Mouse (Mus musculus): ENCODE results near the gene Elk4.

The Elk4 gene

DNA sequence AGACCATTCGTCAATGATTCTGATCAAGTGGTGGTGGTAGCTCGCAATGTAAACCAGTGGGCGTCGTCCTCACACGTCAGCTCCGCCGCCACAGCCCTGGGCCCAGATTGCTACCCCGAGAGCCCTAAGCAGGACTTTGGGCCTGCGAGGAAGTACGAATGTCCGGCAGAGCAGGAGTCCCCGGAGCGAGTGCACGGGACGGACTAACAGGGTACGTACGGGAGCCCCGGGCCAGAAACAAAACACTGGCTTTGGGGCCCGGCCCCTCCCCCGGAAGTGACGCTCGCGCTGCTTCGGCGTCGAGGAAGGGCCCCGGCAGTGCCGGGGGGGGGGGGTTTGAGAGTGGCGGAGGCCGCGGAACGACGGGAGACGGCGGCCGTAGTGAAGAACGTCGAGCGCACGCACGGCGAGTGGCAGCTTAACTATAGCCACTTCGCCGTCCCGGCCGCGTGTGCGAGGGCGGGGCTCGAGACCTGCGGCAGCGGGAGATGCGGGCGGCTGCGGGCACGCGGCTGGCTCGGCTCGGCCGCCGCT lies at the start of gene Elk4:
Elk4 (plus strand) TSS at position 326 of the 534 bp plus-strand sequence.
- no peak for DNase-seq (ENCODE audit: extremely low read depth, low read depth, low spot score)

DNA sequence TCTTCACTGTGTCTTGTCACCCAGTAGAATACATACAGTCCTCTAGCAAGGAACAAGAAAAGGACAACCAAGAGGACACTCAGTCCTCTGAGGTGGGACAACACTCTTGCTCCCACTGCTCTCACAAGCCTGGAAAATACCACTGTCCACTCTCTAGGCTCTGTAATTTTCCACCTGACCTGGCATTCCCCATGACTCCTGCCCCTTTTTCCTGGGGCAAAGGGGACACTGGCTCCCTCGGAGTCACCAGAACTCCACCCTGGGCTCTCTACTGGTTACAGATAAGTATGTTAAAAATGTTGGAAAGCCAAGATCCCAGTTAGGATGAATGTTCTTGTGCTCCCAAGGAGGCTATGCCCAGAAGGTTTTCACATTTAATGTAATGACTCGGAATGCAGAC lies 46.4 kb upstream of the Elk4 start:
- no peak for DNase-seq (ENCODE audit: extremely low read depth, low read depth, low spot score)

DNA sequence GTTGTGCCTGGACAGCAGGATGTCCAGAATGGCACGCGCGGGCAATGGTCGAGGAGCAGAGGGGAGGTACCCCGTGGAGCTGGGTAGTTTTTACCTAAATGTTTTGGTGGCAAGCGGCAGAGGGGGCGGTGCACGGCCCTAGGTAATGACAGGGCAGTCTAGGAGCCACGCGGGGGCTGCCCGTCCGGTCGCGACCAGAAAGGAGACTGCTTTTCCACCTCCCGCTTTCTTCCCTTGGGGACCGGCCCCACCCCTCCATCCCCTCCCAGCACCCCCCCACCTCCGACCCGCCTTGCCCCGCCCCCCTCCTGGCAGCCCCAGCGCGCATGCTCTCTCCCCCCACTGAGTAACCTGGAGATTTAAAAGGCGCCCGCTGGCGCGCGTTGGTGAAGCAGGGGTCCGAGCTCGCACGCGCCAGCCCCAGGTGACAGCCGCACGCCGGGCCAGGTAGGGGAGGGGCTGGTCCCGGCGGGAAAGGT lies 44.8 kb upstream of the Elk4 start, which contains the start of gene Slc45a3:
Slc45a3 (plus strand) TSS at position 362 of the 479 bp plus-strand sequence.
- no peak for DNase-seq (ENCODE audit: extremely low read depth, low read depth, low spot score)

DNA sequence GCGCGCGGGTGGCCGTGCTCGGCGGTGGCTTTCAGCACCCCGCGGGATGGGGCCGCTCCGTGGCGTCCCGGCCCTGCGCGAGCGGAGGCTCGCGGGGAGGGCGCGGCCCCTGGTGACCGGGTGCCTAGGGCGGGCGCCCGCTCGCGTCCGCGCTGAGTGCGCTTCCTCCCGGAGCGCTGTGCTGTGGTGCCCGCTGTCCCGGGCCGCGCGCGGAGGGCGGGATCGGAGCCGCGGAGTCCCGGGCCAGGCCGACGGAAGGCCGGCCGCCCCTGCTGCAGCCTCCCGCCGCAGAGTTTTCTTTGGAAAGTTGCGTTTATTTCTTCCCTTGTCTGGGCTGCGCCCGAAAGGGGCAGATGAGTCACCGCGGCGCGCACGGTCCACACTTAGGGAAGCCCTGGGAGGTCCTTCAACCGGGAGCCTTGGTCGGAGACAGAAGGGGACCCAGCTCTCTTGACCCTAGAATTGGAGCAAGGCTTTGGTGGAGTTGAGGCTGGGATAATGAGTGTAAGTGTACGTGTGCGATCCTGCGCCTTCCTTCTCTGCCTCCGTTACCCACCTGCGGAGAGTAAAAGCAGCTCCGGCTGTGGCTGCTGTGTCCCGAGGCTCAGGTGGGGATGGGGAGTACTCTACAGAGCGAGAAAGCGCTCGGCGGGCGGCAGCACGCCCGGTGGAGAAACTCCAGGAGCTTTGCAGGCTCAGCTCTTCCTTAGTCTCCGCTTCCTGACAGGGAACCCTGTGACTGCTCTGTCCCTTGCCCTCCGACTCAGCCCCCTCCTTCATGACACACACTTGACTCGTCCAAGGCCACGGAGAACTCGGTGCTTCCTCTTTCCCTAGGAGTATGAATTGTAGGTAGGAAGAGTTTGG lies 44.1 kb upstream of the Elk4 start:
- DNase-seq (ENCODE audit: extremely low read depth, low read depth, low spot score), result no peak

DNA sequence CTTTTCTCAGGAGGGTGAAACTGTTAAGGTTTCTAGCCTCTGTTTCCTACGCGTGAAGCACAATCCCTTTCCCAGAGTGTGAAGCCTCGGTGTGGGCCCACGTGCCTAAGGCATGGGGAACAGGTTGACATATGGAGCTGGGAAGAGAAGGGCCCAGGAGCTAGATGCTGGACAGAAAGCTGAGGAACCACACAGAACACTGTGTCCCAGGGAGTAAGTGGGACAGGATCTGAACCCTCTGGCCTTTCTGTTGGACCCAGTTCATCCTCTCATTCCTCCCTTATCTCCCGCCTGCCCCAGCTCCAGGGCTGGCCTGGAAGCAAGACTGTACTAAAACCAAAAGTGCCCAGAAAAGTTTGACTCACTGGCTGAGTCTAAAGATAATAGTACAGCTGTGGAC lies 43.3 kb upstream of the Elk4 start:
- DNase-seq (ENCODE audit: extremely low read depth, low read depth, low spot score), result no peak

DNA sequence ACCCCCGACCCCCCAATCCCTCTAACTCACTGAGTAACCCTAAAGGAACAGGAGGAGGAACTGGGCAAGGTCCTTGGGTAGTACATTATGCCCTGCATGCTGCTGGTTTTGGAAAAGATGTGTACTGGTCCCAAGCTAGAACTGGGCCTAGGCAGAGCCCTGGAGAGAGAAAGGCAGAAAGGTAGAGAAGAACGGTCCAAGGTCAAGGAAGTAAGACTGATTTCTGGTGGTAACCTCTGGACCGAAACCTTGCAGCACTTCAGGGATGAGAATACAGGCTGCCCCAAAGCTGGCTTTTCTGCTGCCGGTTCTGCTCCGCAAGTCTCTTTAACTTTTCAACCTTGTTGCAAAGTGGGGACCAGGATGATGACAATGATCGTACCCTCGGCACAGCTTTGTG lies 42.8 kb upstream of the Elk4 start:
- no peak for DNase-seq (ENCODE audit: extremely low read depth, low read depth, low spot score)

DNA sequence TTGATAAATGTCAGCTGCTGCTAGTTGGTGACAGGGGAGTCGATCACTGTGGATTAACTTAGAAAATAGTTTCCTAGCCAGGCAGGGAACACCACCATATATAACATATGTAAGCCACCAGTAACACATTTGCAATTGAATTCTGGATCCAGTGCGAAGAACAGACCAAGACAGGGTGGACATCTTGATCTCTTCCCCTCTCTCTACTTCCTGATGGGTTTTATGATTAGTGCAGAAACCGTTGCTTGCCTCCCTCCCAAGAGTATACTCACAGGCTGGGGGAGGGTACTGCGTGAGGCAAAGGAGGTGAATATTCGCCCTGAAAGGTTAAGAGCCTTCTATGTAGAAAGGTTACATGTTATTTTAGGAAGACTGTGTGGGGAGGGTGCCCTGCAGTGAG lies 41.6 kb upstream of the Elk4 start:
- DNase-seq (ENCODE audit: extremely low read depth, low read depth, low spot score), result no peak

DNA sequence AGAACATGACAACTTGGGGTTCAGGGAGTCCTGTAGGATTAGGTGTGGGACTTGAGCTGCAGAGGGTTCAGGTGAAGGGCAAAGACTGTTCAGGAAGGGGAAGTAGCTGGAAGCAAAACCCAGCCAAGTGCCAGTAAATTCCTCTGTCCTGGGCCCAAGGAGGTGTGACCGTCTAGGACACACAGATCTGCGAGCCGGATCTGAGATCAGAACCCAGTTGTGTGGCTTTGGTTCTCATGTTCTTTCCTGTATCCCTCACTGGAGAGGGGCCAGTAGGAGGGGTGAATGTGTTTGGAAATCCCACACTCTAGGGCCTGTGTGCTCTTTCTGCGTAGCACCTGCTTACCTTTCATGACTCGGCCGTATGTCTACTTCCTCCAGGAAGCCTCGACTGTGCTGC lies 40.1 kb upstream of the Elk4 start:
- peak; percentile 23 for DNase-seq (ENCODE audit: extremely low read depth, low read depth, low spot score)

DNA sequence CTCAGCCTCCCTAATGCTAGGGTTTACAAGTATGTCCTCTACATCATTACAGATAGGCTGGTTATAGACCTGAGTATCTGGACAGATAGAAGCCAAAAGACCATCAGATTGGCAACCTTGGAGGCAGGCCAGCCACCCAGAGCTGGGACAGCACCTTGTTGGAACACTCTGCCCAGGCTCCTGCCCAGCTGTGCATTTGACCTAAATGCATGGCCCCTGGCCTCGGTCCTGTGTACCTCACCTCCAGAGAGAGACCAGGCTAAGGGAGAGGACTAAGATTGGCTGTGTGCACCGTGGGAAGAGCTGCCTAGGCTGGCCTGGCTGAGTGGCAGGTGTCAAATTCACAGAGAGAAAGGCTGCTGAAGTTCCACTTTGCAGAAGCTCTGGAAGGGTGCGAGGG lies 38.9 kb upstream of the Elk4 start:
- DNase-seq (ENCODE audit: extremely low read depth, low read depth, low spot score), result no peak

DNA sequence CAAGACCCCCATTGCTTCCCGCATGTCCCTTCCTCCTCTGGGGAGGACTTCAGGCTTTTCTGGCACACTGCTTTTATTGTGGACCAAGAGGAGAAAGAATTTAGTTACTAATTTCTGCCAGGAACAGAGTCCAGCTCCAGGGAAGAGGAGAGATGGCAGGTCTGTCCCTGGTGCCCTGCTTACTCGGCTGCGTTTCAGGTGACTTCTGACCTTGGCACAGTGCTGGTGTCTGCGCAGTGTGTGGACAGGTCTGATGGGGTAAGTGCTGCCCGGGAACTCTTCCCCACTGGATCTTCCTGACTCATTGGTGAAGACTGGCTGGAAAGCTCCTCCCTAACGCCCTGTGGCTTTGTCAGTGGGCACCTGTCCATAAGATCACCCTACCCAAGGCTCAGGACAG lies 38.4 kb upstream of the Elk4 start:
- DNase-seq (ENCODE audit: extremely low read depth, low read depth, low spot score), result peak; percentile 39

DNA sequence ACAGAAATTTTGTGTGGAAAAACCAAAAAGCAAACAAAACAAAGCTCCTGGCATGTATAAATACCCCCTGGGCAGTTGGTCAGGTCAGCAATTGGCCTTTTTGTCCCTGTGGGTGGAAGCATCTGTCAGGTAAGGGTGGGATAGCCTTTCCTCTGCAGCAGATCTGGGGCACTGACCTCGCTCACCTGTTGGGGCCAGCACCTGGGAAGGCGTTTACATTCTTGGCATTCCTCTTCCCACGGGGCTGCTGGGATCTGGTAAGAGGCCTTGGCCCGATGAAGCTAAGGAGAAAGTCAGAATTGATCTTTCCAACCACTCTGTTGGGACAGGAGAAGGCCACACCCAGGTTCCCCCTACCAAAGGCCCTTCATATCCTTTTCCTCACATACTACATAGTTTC lies 37.6 kb upstream of the Elk4 start:
- DNase-seq (ENCODE audit: extremely low read depth, low read depth, low spot score), result no peak

DNA sequence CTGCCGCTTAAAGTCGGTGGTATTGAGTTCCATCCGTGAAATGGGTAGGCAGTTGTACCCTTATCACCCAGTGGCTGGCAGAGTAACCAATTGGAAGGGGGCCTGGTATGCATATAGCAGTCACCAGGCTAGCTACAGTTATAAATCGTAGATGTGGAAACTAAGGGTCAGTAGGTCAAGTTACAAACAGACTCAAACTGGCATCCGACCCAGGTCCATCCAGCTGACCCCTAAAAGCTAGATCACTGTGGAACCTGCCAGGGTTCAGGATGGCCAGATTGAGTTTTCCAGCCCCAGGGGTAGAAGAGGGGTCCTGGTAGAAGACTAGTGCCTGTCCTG lies 37.1 kb upstream of the Elk4 start:
- DNase-seq (ENCODE audit: extremely low read depth, low read depth, low spot score), result no peak

DNA sequence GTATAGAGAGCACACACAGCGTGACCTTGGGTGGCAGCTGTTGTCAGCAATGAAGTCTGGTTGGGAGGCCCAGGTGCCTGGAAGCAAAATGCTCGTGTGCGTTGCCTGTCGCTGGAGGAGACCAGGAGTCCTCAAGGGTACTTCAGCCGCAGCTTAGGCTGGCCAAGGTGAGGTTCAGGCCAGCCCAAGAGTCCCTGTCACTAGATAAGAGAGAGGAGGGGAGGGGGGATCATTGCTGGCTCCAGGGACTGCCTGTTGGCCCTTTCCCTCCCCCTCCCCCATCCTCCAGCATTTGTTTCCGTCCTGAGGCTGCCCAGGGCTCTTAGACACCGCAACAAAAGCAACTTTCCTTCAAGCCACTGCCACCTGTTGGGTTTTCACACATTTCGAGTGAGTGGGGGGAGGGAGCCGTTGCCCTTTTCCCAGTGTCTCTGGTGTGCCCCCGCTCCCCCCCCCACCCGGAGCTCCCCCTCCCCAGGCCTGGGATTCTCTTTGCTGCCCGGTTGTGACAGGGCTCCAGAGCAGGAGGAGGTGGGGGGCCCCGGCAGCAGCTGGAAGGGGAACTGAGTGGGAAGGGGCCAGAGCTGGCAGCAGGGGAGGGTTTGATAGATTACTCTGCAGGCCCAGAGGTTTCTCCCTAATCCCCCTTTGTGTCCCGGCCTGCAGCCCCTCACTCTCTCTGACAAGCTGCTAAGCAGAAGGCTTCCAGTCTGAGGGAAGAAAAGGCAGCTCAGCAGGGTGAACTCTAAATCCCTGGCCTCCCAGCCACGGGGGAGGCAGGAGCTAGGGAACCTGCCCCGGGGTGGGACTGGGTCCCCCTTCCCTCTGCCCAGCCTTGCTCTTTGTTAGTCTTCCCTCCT lies 36.5 kb upstream of the Elk4 start:
- DNase-seq (ENCODE audit: extremely low read depth, low read depth, low spot score), result no peak

DNA sequence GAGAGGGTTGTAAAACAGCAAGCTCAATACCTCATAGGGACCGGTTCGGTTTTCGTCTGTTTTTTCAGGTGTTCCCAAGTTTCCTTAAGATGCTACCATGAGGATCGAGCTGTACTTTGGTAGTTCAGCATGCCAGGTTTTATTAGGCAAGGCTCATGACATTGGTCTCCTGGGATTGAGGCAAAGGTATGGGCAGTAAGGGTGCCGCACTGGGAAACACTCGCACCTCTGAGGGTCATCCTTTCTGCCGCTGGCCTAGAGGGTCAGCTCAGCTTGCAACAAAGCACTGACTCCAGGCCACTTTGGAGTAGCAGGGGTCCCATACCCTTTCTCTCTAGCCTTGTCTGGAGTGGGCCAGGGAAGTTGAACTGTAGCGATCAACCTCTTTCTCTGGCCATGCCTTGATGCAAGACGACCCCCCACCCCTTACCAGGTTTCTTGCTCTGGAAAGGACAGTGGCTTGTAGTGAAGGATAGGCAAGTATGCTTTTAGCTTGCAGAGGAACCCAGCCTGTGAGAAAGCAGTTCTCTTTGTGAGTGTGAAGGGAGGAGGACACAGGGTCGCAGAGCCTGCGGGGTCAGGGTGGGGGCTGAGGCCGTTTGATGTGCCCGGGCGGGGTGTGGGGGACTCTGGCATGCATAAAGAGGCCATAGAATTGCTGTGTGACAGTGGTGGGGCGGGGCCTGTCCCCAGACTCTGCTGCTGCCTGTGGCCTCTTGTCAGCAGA lies 35.5 kb upstream of the Elk4 start:
- no peak for DNase-seq (ENCODE audit: extremely low read depth, low read depth, low spot score)

DNA sequence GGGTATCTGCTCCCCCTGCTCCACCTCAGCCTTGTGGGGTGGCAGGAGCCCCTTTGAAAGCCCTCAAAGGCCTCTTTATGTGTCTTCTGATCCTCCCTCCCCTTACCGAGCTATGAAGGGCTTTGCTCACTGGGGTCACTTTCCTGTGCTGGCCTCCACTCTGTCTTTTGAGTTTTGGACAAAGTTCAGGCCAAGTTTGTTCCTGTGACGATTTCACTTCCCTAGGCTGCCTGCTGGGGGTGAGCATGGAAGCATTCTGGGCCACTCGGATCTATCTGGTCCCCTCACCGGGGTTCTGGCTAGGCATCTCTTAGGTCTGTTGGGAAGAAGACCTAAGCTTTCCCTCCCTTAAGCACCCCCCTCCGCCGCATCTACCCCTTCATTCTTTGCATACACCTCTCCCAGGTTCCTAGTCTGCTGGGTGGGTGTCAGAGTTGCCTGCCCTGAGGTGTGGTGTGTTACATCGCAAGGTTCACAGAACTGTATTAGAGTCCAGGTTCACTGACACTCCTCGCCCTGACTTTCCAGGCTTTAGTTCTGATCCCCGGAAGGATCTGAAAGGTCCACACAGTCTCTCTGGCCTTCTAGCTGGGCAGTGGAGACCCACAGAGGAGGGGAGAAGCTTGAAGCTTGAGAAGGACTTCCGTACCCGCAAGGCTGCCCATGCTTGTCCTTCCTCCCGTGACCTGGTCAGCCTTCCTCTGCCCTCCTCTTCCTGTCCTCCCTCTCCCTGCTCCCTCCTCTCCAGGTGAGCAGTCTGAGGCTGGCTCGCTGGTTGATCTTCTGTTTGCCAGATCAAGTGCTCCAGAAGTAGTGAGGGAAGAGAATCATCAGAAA lies 34.7 kb upstream of the Elk4 start:
- no peak for DNase-seq (ENCODE audit: extremely low read depth, low read depth, low spot score)

DNA sequence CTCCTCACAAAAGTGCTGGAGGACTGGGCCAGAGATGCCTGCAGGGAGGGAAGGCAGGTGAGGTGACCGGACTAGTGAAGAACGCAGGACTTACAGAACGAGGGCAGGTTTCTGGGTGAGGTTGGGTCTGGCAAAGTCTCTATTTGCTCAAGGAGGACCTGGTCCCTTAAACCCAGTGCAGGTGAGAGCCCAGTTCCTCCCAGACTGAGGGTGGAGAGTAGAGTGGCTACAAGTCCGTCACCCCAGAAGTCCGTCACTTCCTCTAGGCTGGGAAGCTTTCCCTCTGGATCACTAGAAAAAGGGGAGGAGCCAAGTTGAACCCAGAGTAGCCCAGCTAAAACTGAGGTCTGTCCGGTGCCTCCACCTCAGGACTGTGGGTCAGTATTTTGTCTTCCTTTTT lies 33.4 kb upstream of the Elk4 start:
- no peak for DNase-seq (ENCODE audit: extremely low read depth, low read depth, low spot score)

DNA sequence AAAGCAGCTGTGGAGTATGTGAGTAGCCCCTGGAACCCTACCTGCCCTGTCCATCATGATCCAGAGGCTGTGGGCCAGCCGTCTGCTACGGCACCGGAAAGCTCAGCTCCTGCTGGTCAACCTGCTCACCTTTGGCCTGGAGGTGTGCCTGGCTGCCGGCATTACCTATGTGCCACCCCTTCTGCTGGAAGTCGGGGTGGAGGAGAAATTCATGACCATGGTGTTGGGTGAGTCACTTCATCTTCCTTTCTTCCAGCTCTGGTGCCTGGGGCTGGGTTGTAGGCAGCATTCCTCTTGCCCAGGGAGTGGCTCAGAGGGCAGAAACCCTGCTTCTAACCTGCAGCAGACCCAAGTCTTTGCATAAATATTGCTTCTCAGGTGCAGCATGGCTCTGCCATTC lies 30.5 kb upstream of the Elk4 start:
- DNase-seq (ENCODE audit: extremely low read depth, low read depth, low spot score), result no peak

DNA sequence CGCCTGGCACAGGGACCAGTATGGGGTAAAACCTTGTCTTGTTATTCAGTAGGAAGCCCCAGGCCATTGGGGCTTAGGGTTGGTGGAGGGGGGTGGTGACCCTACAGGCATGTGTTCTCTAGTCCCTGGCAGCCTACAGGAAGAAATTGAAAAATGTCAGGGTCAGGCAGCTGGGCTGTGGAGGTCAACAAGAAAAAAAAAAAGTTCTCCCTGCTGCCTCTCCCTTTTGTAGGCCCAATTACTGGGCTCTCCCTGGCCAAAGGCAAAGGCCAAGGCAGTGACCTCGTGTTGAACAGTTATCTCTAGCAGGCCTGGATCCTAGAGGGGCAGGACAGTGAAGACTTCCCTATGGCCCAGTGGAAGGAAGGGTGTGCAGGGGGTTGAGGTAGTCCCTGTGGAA lies 26.9 kb upstream of the Elk4 start:
- DNase-seq (ENCODE audit: extremely low read depth, low read depth, low spot score), result no peak

DNA sequence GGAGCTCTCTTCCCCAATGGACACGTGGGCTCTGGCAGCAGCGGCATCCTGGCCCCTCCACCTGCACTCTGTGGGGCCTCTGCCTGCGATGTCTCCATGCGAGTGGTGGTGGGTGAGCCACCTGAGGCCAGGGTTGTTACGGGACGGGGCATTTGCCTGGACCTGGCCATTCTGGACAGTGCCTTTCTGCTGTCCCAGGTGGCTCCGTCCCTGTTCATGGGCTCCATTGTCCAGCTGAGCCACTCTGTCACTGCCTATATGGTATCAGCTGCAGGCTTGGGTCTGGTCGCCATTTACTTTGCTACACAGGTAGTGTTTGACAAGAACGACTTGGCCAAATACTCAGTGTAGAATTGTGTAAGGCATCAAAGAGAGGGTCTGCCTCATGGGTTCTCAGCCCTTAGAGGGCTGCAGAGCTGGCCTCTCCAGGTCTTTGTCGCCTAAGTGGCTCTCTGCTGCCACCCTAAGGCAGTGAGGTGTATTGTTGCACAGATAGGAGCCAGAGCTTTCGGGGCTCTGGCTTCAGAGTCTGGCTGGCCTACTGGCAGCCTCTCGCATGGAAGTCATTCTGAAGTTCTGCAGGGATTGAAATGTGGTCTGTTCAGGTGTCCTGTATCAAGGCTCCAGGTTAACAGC lies 25.9 kb upstream of the Elk4 start:
- no peak for DNase-seq (ENCODE audit: extremely low read depth, low read depth, low spot score)

DNA sequence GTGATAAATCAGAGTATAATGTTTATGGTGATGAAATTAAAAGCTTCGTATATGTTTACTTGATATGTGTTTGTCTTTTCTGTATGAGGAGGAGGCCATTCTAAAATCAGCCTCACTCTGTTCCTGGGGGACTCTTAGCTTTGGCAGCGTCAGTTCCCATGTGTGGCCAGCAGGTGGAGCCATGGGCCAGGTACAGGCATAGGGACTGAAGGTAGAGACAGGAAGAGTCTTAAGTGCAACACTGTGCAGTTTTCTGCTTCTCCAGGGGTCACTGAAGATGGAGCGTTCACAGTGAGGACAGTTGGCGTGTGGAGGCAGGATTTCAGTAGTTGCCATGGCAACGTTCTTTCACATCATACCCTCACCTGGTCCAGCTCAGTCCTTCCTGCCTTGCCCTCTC lies 24.5 kb upstream of the Elk4 start:
- no peak for DNase-seq (ENCODE audit: extremely low read depth, low read depth, low spot score)

All from fat pad, adult 2 months (tissue).